Mouse (Mus musculus) hindbrain, embryonic 11.5 days (tissue): Measurements from ENCODE around the gene Nfia. TPM values are rescaled to one million over a fixed set of nuclear protein-coding genes. Genes with fewer than 3 reads are reported as not detected.

Experiments
- ATAC-seq: fragments of 200-750 bp; cut with Nextera tagmentation; 2 replicates; pipeline ENCODE4 v1.8.0; 2017; ENCODE audit warnings: mild to moderate bottlenecking, moderate TSS enrichment, moderate library complexity; ENCODE audit not compliant: low FRiP score
- DNase-seq: peaks from one replicate; pipeline ENCODE4 v3.0.0-alpha.2; 2015; ENCODE audit warnings: low spot score
- H3K27ac ChIP-seq: fragments of 300-500 bp; sonication (generic); 2 replicates; pipeline ENCODE4 v1.5.1; 2014; ENCODE audit warnings: mild to moderate bottlenecking, low read depth, low read length
- H3K27me3 ChIP-seq: fragments of 300-500 bp; sonication (generic); 2 replicates; pipeline ENCODE4 v1.6.1; 2014; ENCODE audit warnings: mild to moderate bottlenecking, low read length, moderate library complexity, mixed read lengths; ENCODE audit not compliant: control insufficient read depth, insufficient read depth
- H3K36me3 ChIP-seq: fragments of 300-500 bp; sonication (generic); 2 replicates; pipeline ENCODE4 v1.6.1; 2014; ENCODE audit warnings: mild to moderate bottlenecking, low read length, moderate library complexity, mixed read lengths; ENCODE audit not compliant: control insufficient read depth, insufficient read depth
- H3K4me1 ChIP-seq: fragments of 300-500 bp; sonication (generic); replicated peaks from 2 replicates; pipeline ENCODE4 v1.6.1; 2014; ENCODE audit warnings: low read length, mixed read lengths; ENCODE audit not compliant: control insufficient read depth, insufficient read depth
- H3K4me2 ChIP-seq: fragments of 300-500 bp; sonication (generic); replicated peaks from 2 replicates; pipeline ENCODE4 v1.6.1; 2014; ENCODE audit warnings: mild to moderate bottlenecking, low read depth, low read length
- H3K4me3 ChIP-seq: fragments of 300-500 bp; sonication (generic); 2 replicates; pipeline ENCODE4 v1.5.1; 2014; ENCODE audit warnings: low read depth, low read length
- H3K9ac ChIP-seq: fragments of 300-500 bp; sonication (generic); 2 replicates; pipeline ENCODE4 v1.6.1; 2014; ENCODE audit warnings: low read depth, low read length
- H3K9me3 ChIP-seq: fragments of 300-500 bp; sonication (generic); 2 replicates; pipeline ENCODE4 v1.6.1; 2016; ENCODE audit warnings: low read length; ENCODE audit not compliant: control insufficient read depth
- WGBS: fragments of 180-500 bp; shearing (Covaris S2); extraction: QIAGEN DNeasy Blood & Tissue Kit; methylation state at CpG from one replicate; pipeline ENCODE4 v1.1.7; 2014; 5-methylcytosine and 5-hydroxymethylcytosine counted together
- polyA plus RNA-seq: library from polyadenylated mRNA; unstranded; fragments of >200 nt; fragmentation: Nextera tagmentation; extraction: Ambion mirVana; gene quantifications from 2 replicates; pipeline ENCODE4 v1.2.1, GENCODE M21; 2014

Gene Nfia
- polyA plus RNA-seq, 1 experiment from 2014 or later = 45.6 TPM

DNA sequence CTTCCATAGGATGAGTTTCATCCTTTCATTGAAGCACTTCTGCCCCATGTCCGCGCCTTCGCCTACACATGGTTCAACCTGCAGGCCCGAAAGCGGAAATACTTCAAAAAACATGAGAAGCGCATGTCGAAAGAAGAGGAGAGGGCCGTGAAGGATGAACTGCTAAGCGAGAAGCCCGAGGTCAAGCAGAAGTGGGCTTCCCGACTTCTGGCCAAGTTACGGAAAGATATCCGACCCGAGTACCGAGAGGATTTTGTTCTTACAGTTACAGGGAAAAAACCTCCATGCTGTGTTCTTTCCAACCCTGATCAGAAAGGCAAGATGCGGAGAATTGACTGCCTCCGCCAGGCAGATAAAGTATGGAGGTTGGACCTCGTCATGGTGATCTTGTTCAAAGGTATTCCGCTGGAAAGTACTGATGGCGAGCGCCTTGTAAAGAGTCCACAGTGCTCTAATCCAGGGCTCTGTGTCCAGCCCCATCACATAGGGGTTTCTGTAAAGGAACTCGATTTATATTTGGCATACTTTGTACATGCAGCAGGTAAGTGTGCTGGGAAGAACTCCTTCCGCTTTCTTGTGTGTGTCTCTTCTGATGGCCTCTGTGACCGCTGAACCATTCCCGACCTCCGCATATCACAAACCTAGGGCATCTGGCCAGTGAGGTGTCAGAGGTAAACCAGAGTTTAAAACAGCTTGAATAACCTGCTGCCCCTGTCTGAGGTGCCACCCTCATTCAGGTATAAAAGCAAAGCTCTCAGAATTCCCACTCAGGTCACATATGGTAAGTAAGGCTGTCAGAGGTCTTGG is 10.7 kb downstream of the Nfia start:
- WGBS = 92% methylated on average over 26 of the region's 26 CpGs
- Histone ChIP-seq H3K27me3 (peaks cover 6% of the 10 kb centered on the region), H3K4me3 (no peak overlapping the region), H3K27ac (no peak overlapping the region), H3K9ac (no peak overlapping the region), H3K4me1 (no peaks in the 10 kb centered on the region), H3K9me3 (no peaks in the 10 kb centered on the region), H3K4me2 (no peak overlapping the region), H3K36me3 (no peaks in the 10 kb centered on the region)
- ATAC-seq = no peak
- no peak for DNase-seq

- H3K27me3 ChIP-seq = peaks cover 9% of the 10 kb centered on the region
- H3K4me2 ChIP-seq = no peak overlapping the region
- ATAC-seq (no peak), DNase-seq (no peak)
- no peaks in the 10 kb centered on the region for H3K36me3 ChIP-seq
- 82% methylated on average over 11 of the region's 11 CpGs for WGBS
- H3K4me1 ChIP-seq = no peaks in the 10 kb centered on the region
- no peak overlapping the region for H3K9ac ChIP-seq
- no peak overlapping the region for H3K4me3 ChIP-seq
- H3K9me3 ChIP-seq = no peaks in the 10 kb centered on the region
- H3K27ac ChIP-seq = no peak overlapping the region
Measured at GRCm38 (mm10) chr4:97784236-97784635, 11.7 kb downstream of the Nfia start.

DNA sequence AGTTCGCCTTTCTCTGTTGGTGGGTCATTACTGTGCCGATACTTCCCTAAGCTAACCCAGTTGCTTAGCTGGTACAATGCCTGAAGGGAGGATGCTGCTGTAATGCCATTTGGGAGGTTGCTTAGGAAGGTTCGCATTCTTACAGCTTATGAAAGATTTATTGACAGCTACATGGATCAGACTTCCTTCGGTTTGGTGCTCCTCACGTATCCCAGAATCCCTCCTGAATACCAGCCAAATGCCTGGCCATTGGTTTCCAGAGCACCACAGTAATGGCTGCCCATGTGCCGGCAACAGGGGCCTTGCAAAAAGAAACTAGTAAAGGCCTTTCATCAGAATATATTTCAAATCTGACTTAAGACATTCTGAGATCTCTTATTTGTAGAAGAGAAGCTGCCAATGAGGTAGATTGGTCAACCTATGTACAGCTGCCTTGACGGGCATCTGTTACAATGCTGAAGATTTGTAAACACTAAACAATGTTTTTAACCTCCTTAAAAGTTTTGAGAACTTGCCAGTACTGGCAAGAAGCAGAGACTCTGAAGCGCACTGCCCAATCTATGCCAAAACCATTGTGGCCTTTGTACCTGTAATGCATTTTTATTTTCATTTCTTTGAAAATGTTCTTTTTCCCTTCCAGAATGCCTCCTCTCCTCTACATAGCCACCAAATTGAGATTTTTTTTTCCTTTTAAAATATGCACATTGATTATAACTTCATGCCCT is 13.2 kb downstream of the Nfia start:
- no peaks in the 10 kb centered on the region for H3K36me3 ChIP-seq
- H3K27ac ChIP-seq = no peak overlapping the region
- 89% methylated on average over 8 of the region's 8 CpGs for WGBS
- H3K27me3 ChIP-seq = peaks cover 6% of the 10 kb centered on the region
- H3K9me3 ChIP-seq = no peaks in the 10 kb centered on the region
- no peaks in the 10 kb centered on the region for H3K4me1 ChIP-seq
- H3K4me2 ChIP-seq = no peak overlapping the region
- no peak for DNase-seq
- ATAC-seq = no peak
- no peak overlapping the region for H3K4me3 ChIP-seq
- H3K9ac ChIP-seq = no peak overlapping the region

DNA sequence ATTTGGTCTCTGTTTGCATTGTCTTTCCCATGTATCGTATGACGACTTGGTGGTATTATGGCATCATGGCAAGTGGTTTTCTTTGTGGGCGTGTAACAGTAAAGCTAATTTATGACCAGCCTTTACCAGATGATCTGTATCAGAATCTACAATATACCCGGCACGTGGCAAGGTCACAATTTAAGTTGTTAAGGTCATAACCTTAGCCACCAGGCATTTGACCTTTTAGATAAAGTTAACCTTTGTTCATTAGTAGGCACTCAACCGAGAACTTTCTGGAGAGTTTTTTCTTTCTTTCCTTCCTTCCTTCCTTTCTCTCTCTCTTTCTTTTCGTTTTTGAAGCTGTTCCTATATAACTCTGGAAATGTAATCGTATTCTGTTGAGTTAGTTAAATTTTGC is 14.0 kb downstream of the Nfia start:
- Histone ChIP-seq H3K9me3 (no peaks in the 10 kb centered on the region), H3K36me3 (no peaks in the 10 kb centered on the region), H3K27ac (no peak overlapping the region), H3K4me2 (no peak overlapping the region), H3K27me3 (peaks cover 6% of the 10 kb centered on the region), H3K4me1 (no peaks in the 10 kb centered on the region), H3K4me3 (no peak overlapping the region), H3K9ac (no peak overlapping the region)
- ATAC-seq (no peak), DNase-seq (no peak)
- WGBS = 54% methylated on average over 8 of the region's 8 CpGs

DNA sequence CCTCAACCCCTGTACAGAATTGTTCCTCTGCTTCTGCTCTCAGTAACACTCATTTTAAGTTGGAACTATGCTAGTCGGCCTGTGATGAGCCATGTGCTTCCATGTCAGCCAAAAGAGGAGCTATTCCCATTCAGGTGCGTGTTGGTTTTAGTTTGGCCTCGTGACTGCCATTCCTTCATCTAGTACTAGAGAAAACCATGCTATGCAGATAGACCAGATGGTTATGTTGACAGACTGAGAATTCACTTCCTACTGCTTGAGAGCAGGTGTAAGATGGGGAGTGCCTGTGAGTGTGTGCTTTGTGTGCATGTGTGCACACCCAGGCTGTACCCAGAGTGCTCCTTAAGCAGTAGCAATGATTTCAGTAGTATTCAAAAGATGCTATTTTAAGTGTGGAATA is 15.0 kb downstream of the Nfia start:
- H3K27ac ChIP-seq = no peak overlapping the region
- ATAC-seq (no peak), DNase-seq (no peak)
- H3K4me1 ChIP-seq = no peaks in the 10 kb centered on the region
- no peak overlapping the region for H3K9ac ChIP-seq
- no peaks in the 10 kb centered on the region for H3K9me3 ChIP-seq
- 71% methylated on average over 3 of the region's 3 CpGs for WGBS
- no peak overlapping the region for H3K4me2 ChIP-seq
- H3K27me3 ChIP-seq = peaks cover 6% of the 10 kb centered on the region
- no peak overlapping the region for H3K4me3 ChIP-seq
- no peaks in the 10 kb centered on the region for H3K36me3 ChIP-seq

GRCm38 (mm10) chr4:97788537-97788936 is 16.0 kb downstream of the Nfia start:
- DNase-seq (no peak), ATAC-seq (no peak)
- 72% methylated on average over 4 of the region's 4 CpGs for WGBS
- H3K4me3 ChIP-seq = no peak overlapping the region
- H3K27ac ChIP-seq = no peak overlapping the region
- peaks cover 6% of the 10 kb centered on the region for H3K27me3 ChIP-seq
- H3K36me3 ChIP-seq = no peaks in the 10 kb centered on the region
- no peak overlapping the region for H3K9ac ChIP-seq
- H3K9me3 ChIP-seq = no peaks in the 10 kb centered on the region
- H3K4me1 ChIP-seq = no peaks in the 10 kb centered on the region
- H3K4me2 ChIP-seq = no peak overlapping the region

DNA sequence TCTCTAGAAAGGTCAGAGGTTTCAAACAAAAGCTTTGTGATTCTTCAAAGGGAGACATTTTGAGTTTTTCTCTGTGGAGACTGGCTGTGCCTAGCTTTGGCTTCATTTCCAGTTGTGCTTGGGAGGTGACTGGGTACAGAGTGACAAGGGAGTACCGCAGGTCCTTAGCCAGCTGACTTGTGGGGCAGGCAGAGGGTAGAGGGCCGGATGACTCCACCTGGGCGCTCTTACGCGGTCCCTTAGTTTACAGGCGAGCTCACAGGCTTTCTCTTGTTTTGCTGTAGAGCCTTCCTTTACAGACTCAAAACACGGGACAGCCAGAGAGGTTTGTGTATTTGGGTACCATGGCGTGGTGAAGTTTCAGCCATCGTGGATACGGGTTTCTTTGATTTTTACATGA is 21.4 kb downstream of the Nfia start:
- WGBS = 82% methylated on average over 10 of the region's 10 CpGs
- Histone ChIP-seq H3K27ac (no peak overlapping the region), H3K4me3 (no peak overlapping the region), H3K9ac (no peak overlapping the region), H3K4me2 (no peak overlapping the region), H3K27me3 (peaks cover 4% of the 10 kb centered on the region; the same call in 1 of the 2 replicates), H3K36me3 (no peaks in the 10 kb centered on the region), H3K9me3 (no peaks in the 10 kb centered on the region), H3K4me1 (no peaks in the 10 kb centered on the region)
- DNase-seq = no peak
- ATAC-seq = no peak

GRCm38 (mm10) chr4:97794865-97795264 is 22.3 kb downstream of the Nfia start:
- Histone ChIP-seq H3K4me3 (no peak overlapping the region), H3K27ac (no peak overlapping the region), H3K9ac (no peak overlapping the region), H3K4me1 (no peaks in the 10 kb centered on the region), H3K9me3 (no peaks in the 10 kb centered on the region), H3K4me2 (no peak overlapping the region), H3K27me3 (no peaks in the 10 kb centered on the region; the same call in 1 of the 2 replicates), H3K36me3 (no peaks in the 10 kb centered on the region)
- no peak for DNase-seq
- 88% methylated on average over 4 of the region's 4 CpGs for WGBS
- ATAC-seq = no peak

GRCm38 (mm10) chr4:97795957-97796356 is 23.4 kb downstream of the Nfia start:
- Histone ChIP-seq H3K27ac (no peak overlapping the region), H3K9me3 (no peaks in the 10 kb centered on the region), H3K27me3 (no peaks in the 10 kb centered on the region), H3K4me3 (no peak overlapping the region), H3K4me1 (no peaks in the 10 kb centered on the region), H3K4me2 (no peak overlapping the region), H3K36me3 (no peaks in the 10 kb centered on the region), H3K9ac (no peak overlapping the region)
- no peak for ATAC-seq
- DNase-seq = no peak
- 82% methylated on average over 5 of the region's 5 CpGs for WGBS
